Mouse (Mus musculus): ENCODE results near the gene Rdh1.

DNA sequence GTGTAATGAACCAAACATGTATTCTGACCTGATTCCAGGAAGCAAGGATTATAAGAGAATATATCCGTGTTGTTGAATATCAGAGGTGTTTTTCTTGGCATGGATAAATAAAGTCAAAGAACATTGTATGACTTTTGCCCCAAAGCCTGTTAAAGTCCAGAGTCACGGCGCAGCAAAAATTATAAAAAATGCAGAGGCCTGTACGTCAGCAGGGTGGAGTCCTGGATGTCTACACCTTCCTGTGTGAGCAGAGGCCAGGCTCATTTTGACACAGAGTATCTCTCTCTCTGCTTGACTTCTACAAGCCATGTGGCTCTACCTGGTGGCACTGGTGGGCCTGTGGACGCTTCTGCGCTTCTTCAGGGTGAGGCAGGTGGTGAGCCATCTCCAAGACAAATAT lies 41.4 kb downstream of the Rdh1 start, which contains the start of gene Rdh16:
- TF ChIP-seq POLR2A (IDR thresholded peaks at IDR 0.05; ENCODE audit: borderline replicate concordance, extremely low read depth, low read depth, low read length) (no peak), CTCF (IDR thresholded peaks at IDR 0.05; ENCODE audit: insufficient read depth, low read length) (no peak)

Measured in lung, adult 2 months (tissue).